Mouse (Mus musculus): ENCODE data around the gene Mcrip2. TPM values are rescaled to one million over a fixed set of nuclear protein-coding genes. Genes with fewer than 3 reads are reported as not detected.
"Not testable (repeated sequence)": the region's sequence is repeated elsewhere in the genome, so short reads cannot be mapped to it uniquely, and the experiment has no call there.

The Mcrip2 gene
- polyA plus RNA-seq, 2 experiments, result 22.1 to 44.9 TPM

DNA sequence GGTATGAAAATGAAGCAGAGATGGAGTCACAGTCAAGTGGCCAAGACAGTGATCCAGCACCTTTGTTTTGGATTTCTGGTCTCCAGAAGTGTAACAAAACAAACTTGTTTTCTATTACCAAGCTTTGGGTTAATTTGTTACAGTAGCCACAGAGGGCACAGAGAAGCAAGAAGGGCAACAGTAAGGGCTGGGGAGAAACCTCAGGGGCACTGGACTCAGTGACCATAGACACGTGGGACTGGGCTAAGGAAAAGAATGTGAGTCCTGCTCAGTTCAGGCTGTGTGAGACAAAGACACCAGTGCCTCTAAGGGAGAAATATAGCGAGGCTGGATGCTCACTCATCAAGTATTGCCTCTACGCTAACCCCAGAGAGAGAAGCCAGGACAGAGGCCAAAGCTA is 4.1 kb upstream of the Mcrip2 start:
- peaks cover 4 to 20% of the 10 kb centered on the region in 2 experiments for H3K4me1 ChIP-seq (replicated peaks; ENCODE audit: control insufficient read depth in 2 of 2, insufficient read depth in 2 of 2, low read length in 1 of 2)
- WGBS (ENCODE audit: insufficient replicate concordance), result 68% methylated on average over 3 of the region's 3 CpGs

DNA sequence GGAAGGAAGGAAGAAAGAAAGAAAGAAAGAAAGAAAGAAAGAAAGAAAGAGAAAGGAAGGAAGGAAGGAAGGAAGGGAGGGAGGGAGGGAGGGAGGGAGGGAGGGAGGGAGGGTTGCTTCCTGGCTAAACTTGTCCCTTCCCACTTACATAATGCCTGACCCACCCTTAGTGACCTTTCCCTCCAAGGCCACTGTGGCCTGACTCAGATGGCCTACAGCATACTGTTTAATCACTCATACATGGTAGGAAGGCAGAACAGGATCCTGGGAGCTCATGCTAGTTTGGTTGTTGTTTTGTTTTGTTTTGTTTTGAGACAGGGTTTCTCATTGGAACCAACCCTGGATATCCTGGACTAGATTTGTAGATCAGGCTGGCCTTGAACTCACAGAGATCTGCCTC is 3.0 kb upstream of the Mcrip2 start:
- H3K36me3 ChIP-seq (replicated peaks; ENCODE audit: control insufficient read depth, insufficient read depth, low read depth); H3K9me3 ChIP-seq (ENCODE audit: control insufficient read depth, low read length); H3K4me2 ChIP-seq (ENCODE audit: low read depth); H3K4me3 ChIP-seq (ENCODE audit: insufficient read depth in 1 of 2, low read depth in 2 of 2, low read length in 2 of 2); H3K27ac ChIP-seq; DNase-seq (ENCODE audit: low read depth in 3 of 3, low spot score in 3 of 3); H3K27me3 ChIP-seq (ENCODE audit: control insufficient read depth, insufficient read depth, low read length); H3K9ac ChIP-seq (replicated peaks); ATAC-seq (ENCODE audit: insufficient read depth): not testable (repeated sequence)
- H3K4me1 ChIP-seq (replicated peaks; ENCODE audit: control insufficient read depth in 2 of 2, insufficient read depth in 2 of 2, low read length in 1 of 2), result peaks cover 4 to 24% of the 10 kb centered on the region in 2 experiments

More for the DNA sequence above, 4.1 kb upstream of the Mcrip2 start:
- DNase-seq (ENCODE audit: low read depth in 3 of 3, low spot score in 3 of 3) (no peak), ATAC-seq (ENCODE audit: insufficient read depth) (no peak)
- Histone ChIP-seq H3K27ac (no peak overlapping the region), H3K36me3 (replicated peaks; ENCODE audit: control insufficient read depth, insufficient read depth, low read depth) (peaks cover under 1% of the 10 kb centered on the region; the same call in 1 of the 2 replicates), H3K27me3 (ENCODE audit: control insufficient read depth, insufficient read depth, low read length) (no peaks in the 10 kb centered on the region), H3K4me2 (ENCODE audit: low read depth) (no peak overlapping the region), H3K4me3 (ENCODE audit: insufficient read depth in 1 of 2, low read depth in 2 of 2, low read length in 2 of 2) (no peak overlapping the region), H3K9me3 (ENCODE audit: control insufficient read depth, low read length) (no peaks in the 10 kb centered on the region), H3K9ac (replicated peaks) (no peak overlapping the region)
- TF ChIP-seq CTCF (IDR thresholded peaks at IDR 0.05; ENCODE audit: low read depth) (no peak), EP300 (IDR thresholded peaks at IDR 0.05; ENCODE audit: low read depth) (no peak)

DNA sequence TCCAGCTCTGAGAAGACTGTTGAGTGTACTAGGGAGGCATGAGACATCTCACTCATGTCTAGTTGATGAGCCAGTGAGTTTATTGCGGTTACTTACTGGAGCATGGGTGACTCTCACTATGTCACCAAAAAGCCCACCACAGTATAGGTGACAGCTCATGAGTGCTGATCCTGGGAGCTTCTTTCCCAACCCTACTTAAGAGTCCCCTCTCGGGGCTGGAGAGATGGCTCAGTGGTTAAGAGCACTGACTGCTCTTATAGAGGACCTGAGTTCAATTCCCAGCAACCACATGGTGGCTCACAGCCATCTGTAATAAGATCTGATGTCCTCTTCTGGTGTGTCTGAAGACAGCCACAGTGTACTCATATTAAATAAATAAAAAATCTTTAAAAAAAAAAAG is 1.4 kb upstream of the Mcrip2 start:
- no peaks in the 10 kb centered on the region; the same call in 1 of the 2 replicates for H3K36me3 ChIP-seq (replicated peaks; ENCODE audit: control insufficient read depth, insufficient read depth, low read depth)
- ATAC-seq (ENCODE audit: insufficient read depth), result no peak
- no peak for DNase-seq (ENCODE audit: low read depth in 3 of 3, low spot score in 3 of 3)
- TF ChIP-seq CTCF (IDR thresholded peaks at IDR 0.05; ENCODE audit: low read depth), result no peak
- TF ChIP-seq EP300 (IDR thresholded peaks at IDR 0.05; ENCODE audit: low read depth), result no peak
- no peaks in the 10 kb centered on the region for H3K9me3 ChIP-seq (ENCODE audit: control insufficient read depth, low read length)
- no peak overlapping the region for H3K4me3 ChIP-seq (ENCODE audit: insufficient read depth in 1 of 2, low read depth in 2 of 2, low read length in 2 of 2)
- no peak overlapping the region for H3K9ac ChIP-seq (replicated peaks)
- peaks cover 0 to 22% of the 10 kb centered on the region in 2 experiments; a peak in 3 of 4 replicates for H3K4me1 ChIP-seq (replicated peaks; ENCODE audit: control insufficient read depth in 2 of 2, insufficient read depth in 2 of 2, low read length in 1 of 2)
- no peaks in the 10 kb centered on the region for H3K27me3 ChIP-seq (ENCODE audit: control insufficient read depth, insufficient read depth, low read length)
- WGBS (ENCODE audit: insufficient replicate concordance), result 73% methylated on average over 2 of the region's 2 CpGs
- no peak overlapping the region for H3K4me2 ChIP-seq (ENCODE audit: low read depth)
- no peak overlapping the region for H3K27ac ChIP-seq

DNA sequence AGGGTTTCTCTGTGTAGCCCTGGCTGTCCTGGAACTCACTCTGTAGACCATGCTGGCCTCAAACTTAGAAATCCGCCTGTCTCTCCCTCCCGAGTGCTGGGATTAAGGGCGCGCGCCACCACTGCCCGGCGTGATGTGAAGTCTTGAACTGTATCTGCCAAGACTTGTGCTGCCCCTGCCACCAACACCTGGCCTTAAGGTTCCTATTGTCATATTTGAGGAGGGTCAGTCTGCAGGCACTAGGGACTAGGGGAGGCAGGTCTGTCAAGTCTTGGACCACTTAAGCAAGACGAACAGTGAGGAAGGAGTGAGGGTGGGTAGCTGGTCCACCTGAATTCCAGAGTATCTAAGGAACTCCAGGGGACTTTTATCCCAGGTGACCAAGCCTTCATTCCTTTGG is 934 bp upstream of the Mcrip2 start:
- Histone ChIP-seq H3K9ac (replicated peaks) (no peak overlapping the region), H3K27me3 (ENCODE audit: control insufficient read depth, insufficient read depth, low read length) (no peaks in the 10 kb centered on the region), H3K36me3 (replicated peaks; ENCODE audit: control insufficient read depth, insufficient read depth, low read depth) (no peaks in the 10 kb centered on the region; the same call in 1 of the 2 replicates), H3K4me1 (replicated peaks; ENCODE audit: control insufficient read depth in 2 of 2, insufficient read depth in 2 of 2, low read length in 1 of 2) (peaks cover 0 to 22% of the 10 kb centered on the region in 2 experiments; a peak in 3 of 4 replicates), H3K9me3 (ENCODE audit: control insufficient read depth, low read length) (no peaks in the 10 kb centered on the region), H3K4me2 (ENCODE audit: low read depth) (no peak overlapping the region), H3K4me3 (ENCODE audit: insufficient read depth in 1 of 2, low read depth in 2 of 2, low read length in 2 of 2) (no peak overlapping the region), H3K27ac (no peak overlapping the region)
- 87% methylated on average over 8 of the region's 8 CpGs for WGBS (ENCODE audit: insufficient replicate concordance)
- ATAC-seq (ENCODE audit: insufficient read depth) (no peak), DNase-seq (ENCODE audit: low read depth in 3 of 3, low spot score in 3 of 3) (no peak)
- TF ChIP-seq EP300 (IDR thresholded peaks at IDR 0.05; ENCODE audit: low read depth), result no peak
- TF ChIP-seq CTCF (IDR thresholded peaks at IDR 0.05; ENCODE audit: low read depth), result no peak

DNA sequence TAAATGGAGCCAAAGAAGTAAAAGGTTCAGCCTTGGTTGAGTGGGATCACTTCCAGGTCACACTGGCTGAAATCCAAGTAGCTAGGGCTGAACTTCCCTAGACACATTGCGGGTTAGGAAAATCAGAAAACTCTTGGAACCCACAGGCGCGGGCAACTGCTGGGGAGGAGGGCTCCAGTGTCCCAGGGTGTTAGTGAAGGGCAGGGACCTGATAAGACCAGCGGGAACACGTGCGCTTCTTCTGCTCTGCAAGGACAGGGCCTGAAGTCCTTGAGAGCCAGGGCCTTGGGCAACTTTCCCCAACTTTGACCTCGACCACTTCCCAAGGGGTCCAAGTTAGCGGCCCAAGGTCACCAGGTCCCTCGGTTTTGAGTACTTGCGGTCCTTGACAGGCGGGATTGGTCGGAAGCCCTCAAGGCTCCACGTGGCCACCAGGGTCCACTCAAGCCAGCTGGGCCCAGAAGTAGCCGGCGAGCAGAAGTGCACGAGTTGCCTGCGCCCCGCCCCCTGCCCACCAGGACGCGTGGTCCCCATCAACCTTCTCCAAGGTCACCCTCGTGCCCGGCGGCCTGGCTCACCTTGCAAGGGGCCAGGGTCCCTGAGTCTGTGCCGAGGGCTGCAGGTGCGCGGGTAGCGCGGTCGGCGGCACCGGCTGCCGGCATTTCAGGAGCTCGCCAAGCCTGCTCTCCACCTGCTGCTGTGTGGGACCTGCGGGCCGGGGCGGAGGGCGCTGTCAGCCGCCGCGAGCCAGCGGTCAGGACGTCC is 546 bp downstream of the Mcrip2 start:
- ATAC-seq (ENCODE audit: insufficient read depth), result peak; percentile 63
- TF ChIP-seq EP300 (IDR thresholded peaks at IDR 0.05; ENCODE audit: low read depth), result no peak
- TF ChIP-seq CTCF (IDR thresholded peaks at IDR 0.05; ENCODE audit: low read depth), result no peak
- WGBS (ENCODE audit: insufficient replicate concordance), result under 1% methylated on average over 42 of the region's 42 CpGs
- Histone ChIP-seq H3K4me2 (ENCODE audit: low read depth) (peak overlapping the region; percentile 85), H3K27me3 (ENCODE audit: control insufficient read depth, insufficient read depth, low read length) (no peaks in the 10 kb centered on the region), H3K9me3 (ENCODE audit: control insufficient read depth, low read length) (no peaks in the 10 kb centered on the region), H3K36me3 (replicated peaks; ENCODE audit: control insufficient read depth, insufficient read depth, low read depth) (no peaks in the 10 kb centered on the region; the same call in 1 of the 2 replicates), H3K4me3 (ENCODE audit: insufficient read depth in 1 of 2, low read depth in 2 of 2, low read length in 2 of 2) (peak overlapping the region; percentile 54 to 77), H3K9ac (replicated peaks) (peak overlapping the region; percentile 60), H3K27ac (peak overlapping the region; percentile 32), H3K4me1 (replicated peaks; ENCODE audit: control insufficient read depth in 2 of 2, insufficient read depth in 2 of 2, low read length in 1 of 2) (peaks cover 0 to 15% of the 10 kb centered on the region in 2 experiments; a peak in 3 of 4 replicates)
- no peak for DNase-seq (ENCODE audit: low read depth in 3 of 3, low spot score in 3 of 3)

Measured in liver, embryonic 14.5 days (tissue).